Mouse (Mus musculus) megakaryocyte, embryonic 14.5 days (primary cell): ENCODE data around the gene Evl. TPM values are rescaled to one million over a fixed set of nuclear protein-coding genes. Genes with fewer than 3 reads are reported as not detected.

Source experiments
- H3K27me3 ChIP-seq: replicated peaks from 2 replicates; pipeline ENCODE3; 2012; ENCODE audit warnings: inconsistent platforms
- H3K36me3 ChIP-seq: replicated peaks from 2 replicates; pipeline ENCODE3; 2012; ENCODE audit warnings: low read length, inconsistent platforms, mixed read lengths
- H3K4me1 ChIP-seq: 2 replicates; pipeline ENCODE4 v1.6.1; 2012; ENCODE audit warnings: inconsistent platforms
- H3K4me3 ChIP-seq: replicated peaks from 2 replicates; pipeline ENCODE3; 2012; ENCODE audit warnings: moderate library complexity, mild to moderate bottlenecking, inconsistent platforms
- H3K9me3 ChIP-seq: 2 replicates; pipeline ENCODE4 v1.6.1; 2012; ENCODE audit warnings: inconsistent platforms
- FLI1 ChIP-seq: IDR thresholded peaks from 2 replicates; pipeline ENCODE4 v1.6.1; 2012; ENCODE audit warnings: low read length, inconsistent platforms, mixed read lengths
- GATA1 ChIP-seq: IDR thresholded peaks from 3 replicates; pipeline ENCODE4 v1.6.1; 2012; ENCODE audit warnings: mixed read lengths, low read length, inconsistent platforms, borderline replicate concordance
- polyA plus RNA-seq: library from polyadenylated mRNA; stranded (reverse); fragments of >175 nt; gene quantifications from 2 replicates; pipeline ENCODE4 v1.2.3, GENCODE M21; 2012; ENCODE audit warnings: low replicate concordance; ENCODE audit not compliant: insufficient read depth

Evl gene
- polyA plus RNA-seq, 1 experiment: 77.2 TPM

- Histone ChIP-seq H3K27me3 (peaks cover 41% of the 10 kb centered on the region), H3K4me3 (no peak overlapping the region), H3K4me1 (peaks cover 6% of the 10 kb centered on the region; the same call in 1 of the 2 replicates), H3K9me3 (no peaks in the 10 kb centered on the region), H3K36me3 (no peaks in the 10 kb centered on the region)
- TF ChIP-seq FLI1 (no peak), GATA1 (no peak)
These were observed 13.4 kb upstream of the Evl start for GRCm38 (mm10) chr12:108541088-108541487.

GRCm38 (mm10) chr12:108546508-108547153, 7.9 kb upstream of the Evl start:
- H3K36me3 ChIP-seq: no peaks in the 10 kb centered on the region
- H3K9me3 ChIP-seq: peaks cover 23% of the 10 kb centered on the region
- peaks cover 50% of the 10 kb centered on the region for H3K27me3 ChIP-seq
- H3K4me3 ChIP-seq: no peak overlapping the region
- H3K4me1 ChIP-seq: peaks cover 9% of the 10 kb centered on the region; the same call in 1 of the 2 replicates
- TF ChIP-seq GATA1: no peak
- TF ChIP-seq FLI1: no peak

- H3K27me3 ChIP-seq: peaks cover 50% of the 10 kb centered on the region
- H3K36me3 ChIP-seq: no peaks in the 10 kb centered on the region
- peaks cover 23% of the 10 kb centered on the region for H3K9me3 ChIP-seq
- H3K4me3 ChIP-seq: no peak overlapping the region
- H3K4me1 ChIP-seq: peaks cover 9% of the 10 kb centered on the region; the same call in 1 of the 2 replicates
- TF ChIP-seq GATA1 (no peak), FLI1 (no peak)
These were observed 7.2 kb upstream of the Evl start for GRCm38 (mm10) chr12:108547251-108547875.

GRCm38 (mm10) chr12:108551731-108552130, 2.8 kb upstream of the Evl start:
- Histone ChIP-seq H3K27me3 (peaks cover 65% of the 10 kb centered on the region), H3K36me3 (no peaks in the 10 kb centered on the region), H3K4me1 (peaks cover 18% of the 10 kb centered on the region), H3K4me3 (no peak overlapping the region), H3K9me3 (peaks cover 23% of the 10 kb centered on the region)
- TF ChIP-seq GATA1 (no peak), FLI1 (no peak)

GRCm38 (mm10) chr12:108553079-108553478, 1.4 kb upstream of the Evl start:
- no peak overlapping the region for H3K4me3 ChIP-seq
- no peaks in the 10 kb centered on the region for H3K36me3 ChIP-seq
- H3K9me3 ChIP-seq: peaks cover 10% of the 10 kb centered on the region
- H3K4me1 ChIP-seq: peaks cover 13% of the 10 kb centered on the region
- TF ChIP-seq GATA1 (no peak), FLI1 (no peak)
- H3K27me3 ChIP-seq: peaks cover 67% of the 10 kb centered on the region

GRCm38 (mm10) chr12:108554861-108555556, 489 bp downstream of the Evl start:
- Histone ChIP-seq H3K36me3 (no peaks in the 10 kb centered on the region), H3K27me3 (peaks cover 75% of the 10 kb centered on the region), H3K9me3 (no peaks in the 10 kb centered on the region), H3K4me3 (peak overlapping the region; percentile 90), H3K4me1 (peaks cover 13% of the 10 kb centered on the region)
- no peak for TF ChIP-seq GATA1
- TF ChIP-seq FLI1: no peak

- H3K9me3 ChIP-seq: no peaks in the 10 kb centered on the region
- no peaks in the 10 kb centered on the region for H3K36me3 ChIP-seq
- no peak overlapping the region for H3K4me3 ChIP-seq
- peaks cover 13% of the 10 kb centered on the region for H3K4me1 ChIP-seq
- TF ChIP-seq GATA1 (no peak), FLI1 (no peak)
- peaks cover 66% of the 10 kb centered on the region for H3K27me3 ChIP-seq
These were observed 3.7 kb downstream of the Evl start for GRCm38 (mm10) chr12:108558194-108558593.

- no peak for TF ChIP-seq GATA1
- no peak for TF ChIP-seq FLI1
- no peaks in the 10 kb centered on the region for H3K36me3 ChIP-seq
- H3K27me3 ChIP-seq: peaks cover 23% of the 10 kb centered on the region
- H3K4me3 ChIP-seq: no peak overlapping the region
- no peaks in the 10 kb centered on the region; the same call in 1 of the 2 replicates for H3K4me1 ChIP-seq
- no peaks in the 10 kb centered on the region for H3K9me3 ChIP-seq
These were observed 8.7 kb downstream of the Evl start for GRCm38 (mm10) chr12:108563238-108563637.

GRCm38 (mm10) chr12:108564910-108565506, 10.5 kb downstream of the Evl start:
- Histone ChIP-seq H3K27me3 (peaks cover 13% of the 10 kb centered on the region), H3K36me3 (no peaks in the 10 kb centered on the region), H3K4me1 (no peaks in the 10 kb centered on the region; the same call in 1 of the 2 replicates), H3K4me3 (no peak overlapping the region), H3K9me3 (no peaks in the 10 kb centered on the region)
- TF ChIP-seq GATA1: no peak
- TF ChIP-seq FLI1: no peak
